Mouse (Mus musculus): ENCODE results near the gene Bace2. TPM values are rescaled to one million over a fixed set of nuclear protein-coding genes. Genes with fewer than 3 reads are reported as not detected.
A peak's percentile ranks its signal among the peaks of the same experiment; 100 is the strongest.

The Bace2 gene
- polyA plus RNA-seq, 1 experiment from 2014 or later = 13.9 TPM

GRCm38 (mm10) chr16:97357188-97357821, 763 bp downstream of the Bace2 start:
- Histone ChIP-seq H3K36me3 (no peaks in the 10 kb centered on the region), H3K4me1 (peaks cover 14% of the 10 kb centered on the region), H3K9me3 (no peaks in the 10 kb centered on the region), H3K9ac (peak overlapping the region; percentile 47; the same call in 1 of the 2 replicates), H3K4me2 (peak overlapping the region; percentile 100), H3K27me3 (peaks cover 12% of the 10 kb centered on the region; the same call in 1 of the 2 replicates), H3K27ac (no peak overlapping the region), H3K4me3 (peak overlapping the region; percentile 59)
- peak; percentile 75; the same call in 1 of the 2 replicates for ATAC-seq (ENCODE audit: borderline replicate concordance, extremely low read depth, low FRiP score, low TSS enrichment)
- under 1% methylated on average over 25 of the region's 25 CpGs for WGBS

- no peak overlapping the region for H3K27ac ChIP-seq
- no peak for ATAC-seq (ENCODE audit: borderline replicate concordance, extremely low read depth, low FRiP score, low TSS enrichment)
- H3K4me3 ChIP-seq = no peak overlapping the region
- H3K9me3 ChIP-seq = no peaks in the 10 kb centered on the region
- 59% methylated on average over 8 of the region's 8 CpGs for WGBS
- H3K9ac ChIP-seq = no peak overlapping the region
- H3K4me2 ChIP-seq = no peak overlapping the region
- H3K4me1 ChIP-seq = peaks cover 7% of the 10 kb centered on the region
- H3K27me3 ChIP-seq = peaks cover 7% of the 10 kb centered on the region; the same call in 1 of the 2 replicates
- H3K36me3 ChIP-seq = no peaks in the 10 kb centered on the region
Observed at GRCm38 (mm10) chr16:97362231-97362888, 5.8 kb downstream of the Bace2 start.

- WGBS = 10% methylated on average over 2 of the region's 2 CpGs
- Histone ChIP-seq H3K4me1 (no peaks in the 10 kb centered on the region), H3K9me3 (no peaks in the 10 kb centered on the region), H3K36me3 (no peaks in the 10 kb centered on the region), H3K9ac (no peak overlapping the region), H3K27ac (no peak overlapping the region), H3K4me3 (no peak overlapping the region), H3K27me3 (no peaks in the 10 kb centered on the region), H3K4me2 (no peak overlapping the region)
- ATAC-seq (ENCODE audit: borderline replicate concordance, extremely low read depth, low FRiP score, low TSS enrichment) = no peak
Observed at GRCm38 (mm10) chr16:97366141-97366540, 9.6 kb downstream of the Bace2 start.

- WGBS = 70% methylated on average over 4 of the region's 4 CpGs
- no peaks in the 10 kb centered on the region for H3K36me3 ChIP-seq
- no peak overlapping the region for H3K9ac ChIP-seq
- no peak for ATAC-seq (ENCODE audit: borderline replicate concordance, extremely low read depth, low FRiP score, low TSS enrichment)
- H3K9me3 ChIP-seq = no peaks in the 10 kb centered on the region
- no peaks in the 10 kb centered on the region for H3K27me3 ChIP-seq
- no peak overlapping the region for H3K4me2 ChIP-seq
- no peaks in the 10 kb centered on the region for H3K4me1 ChIP-seq
- H3K27ac ChIP-seq = no peak overlapping the region
- no peak overlapping the region for H3K4me3 ChIP-seq
Observed at GRCm38 (mm10) chr16:97370258-97370657, 13.7 kb downstream of the Bace2 start.

- Histone ChIP-seq H3K9ac (no peak overlapping the region), H3K4me3 (no peak overlapping the region), H3K9me3 (no peaks in the 10 kb centered on the region), H3K4me1 (peaks cover 3% of the 10 kb centered on the region; the same call in 1 of the 2 replicates), H3K27ac (no peak overlapping the region), H3K36me3 (no peaks in the 10 kb centered on the region), H3K4me2 (no peak overlapping the region), H3K27me3 (no peaks in the 10 kb centered on the region)
- ATAC-seq (ENCODE audit: borderline replicate concordance, extremely low read depth, low FRiP score, low TSS enrichment) = no peak
- 64% methylated on average over 2 of the region's 2 CpGs for WGBS
Observed at GRCm38 (mm10) chr16:97387955-97388354, 31.4 kb downstream of the Bace2 start.

GRCm38 (mm10) chr16:97391289-97391688, 34.7 kb downstream of the Bace2 start:
- H3K27me3 ChIP-seq = no peaks in the 10 kb centered on the region
- no peaks in the 10 kb centered on the region for H3K36me3 ChIP-seq
- no peak overlapping the region for H3K4me3 ChIP-seq
- H3K9me3 ChIP-seq = no peaks in the 10 kb centered on the region
- H3K4me1 ChIP-seq = peaks cover 3% of the 10 kb centered on the region; the same call in 1 of the 2 replicates
- WGBS = 17% methylated on average over 2 of the region's 2 CpGs
- peak; percentile 73; the same call in 1 of the 2 replicates for ATAC-seq (ENCODE audit: borderline replicate concordance, extremely low read depth, low FRiP score, low TSS enrichment)
- H3K4me2 ChIP-seq = no peak overlapping the region
- no peak overlapping the region for H3K27ac ChIP-seq
- H3K9ac ChIP-seq = no peak overlapping the region

- Histone ChIP-seq H3K4me1 (peaks cover 3% of the 10 kb centered on the region; the same call in 1 of the 2 replicates), H3K9me3 (no peaks in the 10 kb centered on the region), H3K36me3 (no peaks in the 10 kb centered on the region), H3K27ac (no peak overlapping the region), H3K4me2 (no peak overlapping the region), H3K4me3 (no peak overlapping the region), H3K9ac (no peak overlapping the region), H3K27me3 (no peaks in the 10 kb centered on the region)
- ATAC-seq (ENCODE audit: borderline replicate concordance, extremely low read depth, low FRiP score, low TSS enrichment) = no peak
- 33% methylated on average over 3 of the region's 3 CpGs for WGBS
Observed at GRCm38 (mm10) chr16:97391701-97392384, 35.3 kb downstream of the Bace2 start.

- H3K36me3 ChIP-seq = no peaks in the 10 kb centered on the region
- no peaks in the 10 kb centered on the region for H3K27me3 ChIP-seq
- no peaks in the 10 kb centered on the region for H3K9me3 ChIP-seq
- 82% methylated on average over 4 of the region's 4 CpGs for WGBS
- no peak overlapping the region for H3K27ac ChIP-seq
- no peak overlapping the region for H3K9ac ChIP-seq
- H3K4me3 ChIP-seq = no peak overlapping the region
- ATAC-seq (ENCODE audit: borderline replicate concordance, extremely low read depth, low FRiP score, low TSS enrichment) = no peak
- H3K4me2 ChIP-seq = no peak overlapping the region
- peaks cover 3% of the 10 kb centered on the region; the same call in 1 of the 2 replicates for H3K4me1 ChIP-seq
Observed at GRCm38 (mm10) chr16:97396436-97396835, 39.9 kb downstream of the Bace2 start.

- H3K27ac ChIP-seq = no peak overlapping the region
Observed at GRCm38 (mm10) chr16:97397945-97398531, 41.5 kb downstream of the Bace2 start.

GRCm38 (mm10) chr16:97399991-97400390, 43.4 kb downstream of the Bace2 start:
- Histone ChIP-seq H3K9ac (no peak overlapping the region), H3K9me3 (no peaks in the 10 kb centered on the region), H3K4me1 (no peaks in the 10 kb centered on the region), H3K4me3 (no peak overlapping the region), H3K36me3 (no peaks in the 10 kb centered on the region), H3K27ac (no peak overlapping the region), H3K27me3 (no peaks in the 10 kb centered on the region), H3K4me2 (no peak overlapping the region)
- 67% methylated on average over 4 of the region's 4 CpGs for whole genome bisulfite sequencing
- peak; percentile 31; the same call in 1 of the 2 replicates for ATAC-seq (ENCODE audit: borderline replicate concordance, extremely low read depth, low FRiP score, low TSS enrichment)

More at GRCm38 (mm10) chr16:97397945-97398531, 41.5 kb downstream of the Bace2 start:
- H3K36me3 ChIP-seq = no peaks in the 10 kb centered on the region
- ATAC-seq (ENCODE audit: borderline replicate concordance, extremely low read depth, low FRiP score, low TSS enrichment) = no peak
- H3K4me3 ChIP-seq = no peak overlapping the region
- H3K9ac ChIP-seq = no peak overlapping the region
- no peaks in the 10 kb centered on the region for H3K4me1 ChIP-seq
- no peak overlapping the region for H3K4me2 ChIP-seq
- 74% methylated on average over 2 of the region's 2 CpGs for WGBS
- no peaks in the 10 kb centered on the region for H3K9me3 ChIP-seq
- H3K27me3 ChIP-seq = no peaks in the 10 kb centered on the region

- Histone ChIP-seq H3K27me3 (no peaks in the 10 kb centered on the region), H3K4me1 (no peaks in the 10 kb centered on the region), H3K4me3 (no peak overlapping the region), H3K9ac (no peak overlapping the region), H3K36me3 (no peaks in the 10 kb centered on the region), H3K27ac (no peak overlapping the region), H3K4me2 (no peak overlapping the region), H3K9me3 (no peaks in the 10 kb centered on the region)
- ATAC-seq (ENCODE audit: borderline replicate concordance, extremely low read depth, low FRiP score, low TSS enrichment) = no peak
Observed at GRCm38 (mm10) chr16:97401741-97402140, 45.2 kb downstream of the Bace2 start.

All from lung, embryonic 15.5 days (tissue).